Mouse (Mus musculus) stomach, postnatal 0 days (tissue): ENCODE measurements around the gene Tspo.

ENCODE experiments used
- CTCF ChIP-seq: IDR thresholded peaks from 2 replicates; pipeline ENCODE4 v1.5.1; 2016; ENCODE audit warnings: antibody characterized with exemption, low read depth, mild to moderate bottlenecking, moderate library complexity
- EP300 ChIP-seq: optimal IDR thresholded peaks from 2 replicates; pipeline ENCODE3; 2016; ENCODE audit warnings: antibody characterized with exemption

DNA sequence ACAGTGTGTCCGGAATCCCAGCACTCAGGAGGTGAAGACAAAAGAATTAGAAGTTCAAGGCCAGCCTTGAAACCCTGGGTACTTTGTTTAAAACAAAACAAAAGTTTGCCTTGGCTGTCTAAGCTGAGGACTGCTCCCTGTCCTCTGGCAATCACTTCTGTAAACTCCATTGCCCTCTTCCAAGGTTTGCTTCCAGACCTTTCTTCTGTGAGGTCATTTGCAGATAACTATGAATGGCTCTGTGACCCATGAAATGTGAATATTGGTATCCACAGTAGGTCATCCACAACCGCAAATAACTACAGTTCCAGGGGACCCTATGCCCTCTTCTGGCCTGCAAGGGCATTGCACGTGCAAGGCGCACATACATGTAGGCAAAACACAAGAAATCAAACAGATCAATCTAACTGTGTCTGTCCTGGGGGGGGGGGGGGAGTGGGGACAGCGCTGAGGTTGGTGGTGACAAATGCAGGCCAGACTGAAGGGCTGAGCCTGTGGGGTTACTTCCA lies 31.4 kb upstream of the Tspo start:
- peak; percentile 58 for TF ChIP-seq CTCF
- no peak for TF ChIP-seq EP300
